ENCODE assay signal across 8 mouse cellular contexts in genomic region chr11:67024867-67025477, GRCm38 (mm10). TPM values are rescaled to one million over a fixed set of nuclear protein-coding genes. Genes with fewer than 3 reads are reported as not detected.
DNase-seq lines count a peak whose midpoint lies in the region; ATAC-seq lines count a peak whose summit lies in the region.

Gene Tmem220 (plus strand): TSS chr11:67025154.

- H3K4me1 ChIP-seq in heart, embryonic 10.5 days, result peaks cover 17% of the 10 kb centered on the region
- H3K4me1 ChIP-seq in kidney, embryonic 15.5 days, result peaks cover 9% of the 10 kb centered on the region

- H3K27ac ChIP-seq in heart, embryonic 10.5 days, result peak within 1 kb of the TSS; percentile 93
- H3K27ac ChIP-seq in kidney, embryonic 15.5 days, result peak within 1 kb of the TSS; percentile 42; the same call in 1 of the 2 replicates

- peak within 1 kb of the TSS; percentile 70 for H3K4me3 ChIP-seq in heart, embryonic 10.5 days
- peak within 1 kb of the TSS; percentile 57 for H3K4me3 ChIP-seq in kidney, embryonic 15.5 days (replicated peaks)

- H3K4me2 ChIP-seq in kidney, embryonic 15.5 days, result peak within 1 kb of the TSS; percentile 78

- H3K27me3 ChIP-seq in heart, embryonic 10.5 days (ENCODE audit: insufficient read depth, poor library complexity, severe bottlenecking), result peaks cover 11% of the 10 kb centered on the region; the same call in 1 of the 2 replicates
- peaks cover 9% of the 10 kb centered on the region for H3K27me3 ChIP-seq in kidney, embryonic 15.5 days

- H3K9me3 ChIP-seq in heart, embryonic 10.5 days, result no peaks in the 10 kb centered on the region
- no peaks in the 10 kb centered on the region for H3K9me3 ChIP-seq in kidney, embryonic 15.5 days (replicated peaks)

- H3K36me3 ChIP-seq in heart, embryonic 10.5 days, result no peaks in the 10 kb centered on the region
- no peaks in the 10 kb centered on the region for H3K36me3 ChIP-seq in kidney, embryonic 15.5 days

- peak; percentile 92 for DNase-seq in B cell, adult 2 months
- peak; percentile 96 for DNase-seq in brain, adult 2 months (ENCODE audit: low read depth, low spot score)
- peak; percentile 99 for DNase-seq in heart, embryonic 10.5 days (ENCODE audit: low spot score)
- peak; percentile 98 for DNase-seq in liver
- peak; percentile 95 to 97 for DNase-seq in spleen, postnatal 4 days (ENCODE audit: low spot score in 2 of 2)

- peak; percentile 97 for ATAC-seq in erythroblast, adult 5-6 weeks (replicated peaks; ENCODE audit: low FRiP score, poor library complexity, severe bottlenecking)
- peak; percentile 99 for ATAC-seq in kidney, embryonic 15.5 days (replicated peaks; ENCODE audit: low FRiP score)
- ATAC-seq in monocyte, adult 5-6 weeks (replicated peaks; ENCODE audit: insufficient number of reproducible peaks, low FRiP score, low TSS enrichment, poor library complexity, severe bottlenecking), result peak; percentile 97

- WGBS in heart, embryonic 10.5 days, result 3% methylated on average over 35 of the region's 35 CpGs
- WGBS in kidney, embryonic 15.5 days, result 2% methylated on average over 35 of the region's 35 CpGs

- H3K9ac ChIP-seq in kidney, embryonic 15.5 days, result peak within 1 kb of the TSS; percentile 61

RNA-seq across cellular contexts. Expression of gene Tmem220, which starts in this region (rescaled TPM):
- not detected in 2 replicates for total RNA-seq in erythroblast, adult 5-6 weeks (2015; ENCODE audit: low replicate concordance)
- total RNA-seq in erythroblast, adult 5-6 weeks (2017; ENCODE audit: low replicate concordance), result not detected in 2 replicates
- 1.7 and 1.8 TPM in 2 replicates for polyA plus RNA-seq in heart, embryonic 10.5 days (2016; fragmentation: Nextera tagmentation; extraction: Ambion mirVana)
- 1.4 and 1.6 TPM in 2 replicates for polyA plus RNA-seq in kidney, embryonic 15.5 days (2015; fragmentation: Nextera tagmentation; extraction: Ambion mirVana)
- total RNA-seq in monocyte, adult 5-6 weeks (2017), result 1.3 to 4.1 TPM in 2 of 3 replicates, not detected in the other

Comparison
In these comparisons a context has a peak if more than half of its experiments do, and no peak if none do; other contexts are left out.
1. Peak in every context shown above with its lines: DNase-seq, ATAC-seq, H3K4me3 ChIP-seq and H3K27ac ChIP-seq.
2. Peak in ATAC-seq in erythroblast, adult 5-6 weeks; RNA of the gene not detected or under 1 TPM.